Mouse (Mus musculus) stomach, postnatal 0 days (tissue): ENCODE results near the gene Sptbn4.

ENCODE experiments used
- CTCF ChIP-seq: IDR thresholded peaks from 2 replicates; pipeline ENCODE4 v1.5.1; 2016; ENCODE audit warnings: antibody characterized with exemption, low read depth, mild to moderate bottlenecking, moderate library complexity
- EP300 ChIP-seq: optimal IDR thresholded peaks from 2 replicates; pipeline ENCODE3; 2016; ENCODE audit warnings: antibody characterized with exemption

- no peak for TF ChIP-seq CTCF
- no peak for TF ChIP-seq EP300
Measured at GRCm38 (mm10) chr7:27361283-27361946, 86.1 kb downstream of the Sptbn4 start.
